Mouse (Mus musculus): ENCODE measurements around the gene Snrpf. TPM values are rescaled to one million over a fixed set of nuclear protein-coding genes. Genes with fewer than 3 reads are reported as not detected.

Gene Snrpf
- polyA plus RNA-seq, 2 experiments from 2014 or later: 60.9 to 86.3 TPM

Other genes with a start within 250 kb of the Snrpf start
- 100 to 1,000 TPM; 159 to 218 TPM for gene Lta4h, start 136.3 kb downstream of the Snrpf start, polyA plus RNA-seq (2017; shearing (Covaris generic))
- 1 to 10 TPM in 1 of 2 experiments, not detected in 1; 1.5 TPM for gene Hal, start 100.9 kb downstream of the Snrpf start, polyA plus RNA-seq (2017; shearing (Covaris generic))
- gene Amdhd1, start 49.7 kb downstream of the Snrpf start, polyA plus RNA-seq (2017; shearing (Covaris generic)): 1 to 10 TPM in 1 of 2 experiments, under 1 TPM in 1; 0.63 to 1.7 TPM
- gene Ccdc38, start 49.1 kb downstream of the Snrpf start, polyA plus RNA-seq (2017; shearing (Covaris generic)): 1 to 10 TPM; 1.5 to 4.2 TPM
- gene Ntn4, start 51.0 kb upstream of the Snrpf start, polyA plus RNA-seq (2017; shearing (Covaris generic)): 1 to 10 TPM in 1 of 2 experiments, under 1 TPM in 1; 0.24 to 1.4 TPM
- gene Usp44, start 241.8 kb upstream of the Snrpf start, polyA plus RNA-seq (2017; shearing (Covaris generic)): under 1 TPM in 1 of 2 experiments, not detected in 1; 0.17 TPM

Data from activated CD4-positive, CD25-positive, alpha-beta regulatory T cell, adult 4 months (primary cell).